Mouse (Mus musculus) bone marrow, adult 2 months (tissue): Measurements from ENCODE around the gene Olfr525. TPM values are rescaled to one million over a fixed set of nuclear protein-coding genes. Genes with fewer than 3 reads are reported as not detected.

Experiments
- H3K27ac ChIP-seq: fragments of 200-500 bp; 2 replicates; pipeline ENCODE4 v1.5.1; 2012; ENCODE audit warnings: low read depth, mild to moderate bottlenecking, control low read depth, inconsistent platforms, low read length; ENCODE audit not compliant: control insufficient read depth, poor library complexity, insufficient read depth
- H3K4me1 ChIP-seq: fragments of 200-500 bp; 2 replicates; pipeline ENCODE4 v1.6.1; 2011; ENCODE audit warnings: low read length; ENCODE audit not compliant: control insufficient read depth, insufficient read depth
- H3K4me3 ChIP-seq: fragments of 200-500 bp; replicated peaks from 2 replicates; pipeline ENCODE3; 2011; ENCODE audit warnings: mild to moderate bottlenecking, low read depth, low read length, control low read depth; ENCODE audit not compliant: control insufficient read depth
- CTCF ChIP-seq: fragments of 200-500 bp; IDR thresholded peaks from 2 replicates; pipeline ENCODE4 v1.5.1; 2011; ENCODE audit warnings: low read length, control low read depth; ENCODE audit not compliant: control insufficient read depth, insufficient read depth
- POLR2A ChIP-seq: fragments of 200-500 bp; IDR thresholded peaks from 2 replicates; pipeline ENCODE4 v1.6.1; 2011; ENCODE audit warnings: low read depth, mild to moderate bottlenecking, control low read depth, low read length, borderline replicate concordance; ENCODE audit not compliant: control insufficient read depth
- WGBS: fragments of 180-500 bp; shearing (Covaris S2); methylation state at CpG from one replicate; pipeline ENCODE4 v1.1.7; 2018; 5-methylcytosine and 5-hydroxymethylcytosine counted together
- polyA plus RNA-seq: library from polyadenylated mRNA; stranded (reverse); fragments of >200 nt; gene quantifications from 2 replicates; pipeline ENCODE4 v1.2.4, GENCODE M21; 2011; ENCODE audit warnings: low replicate concordance; ENCODE audit not compliant: missing spikeins, insufficient read depth, insufficient read length

Olfr525 gene
- polyA plus RNA-seq, 1 experiment, result not detected

DNA sequence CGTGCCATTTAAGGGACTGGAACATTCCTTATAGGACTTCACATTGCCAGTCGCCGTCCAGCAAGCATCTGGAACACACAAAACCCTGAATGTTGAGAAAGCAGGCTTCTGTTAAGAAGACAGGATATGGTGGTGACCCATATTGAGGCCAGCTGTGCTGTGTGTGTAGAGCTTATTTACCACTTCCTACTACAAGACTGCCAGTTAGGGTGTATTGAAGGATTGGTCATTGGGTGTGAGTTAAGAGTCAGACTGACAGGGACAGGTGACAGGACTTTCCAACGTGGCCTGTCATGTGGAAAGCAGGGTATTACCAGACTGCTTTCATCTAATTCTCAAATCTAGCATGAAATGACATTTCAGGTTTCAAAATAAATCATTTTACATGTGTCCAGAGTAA, 53.6 kb downstream of the Olfr525 start:
- Histone ChIP-seq H3K4me1 (no peaks in the 10 kb centered on the region), H3K27ac (no peak overlapping the region), H3K4me3 (no peak overlapping the region)
- TF ChIP-seq CTCF, result no peak
- no peak for TF ChIP-seq POLR2A
- 55% methylated on average over 4 of the region's 4 CpGs for WGBS

DNA sequence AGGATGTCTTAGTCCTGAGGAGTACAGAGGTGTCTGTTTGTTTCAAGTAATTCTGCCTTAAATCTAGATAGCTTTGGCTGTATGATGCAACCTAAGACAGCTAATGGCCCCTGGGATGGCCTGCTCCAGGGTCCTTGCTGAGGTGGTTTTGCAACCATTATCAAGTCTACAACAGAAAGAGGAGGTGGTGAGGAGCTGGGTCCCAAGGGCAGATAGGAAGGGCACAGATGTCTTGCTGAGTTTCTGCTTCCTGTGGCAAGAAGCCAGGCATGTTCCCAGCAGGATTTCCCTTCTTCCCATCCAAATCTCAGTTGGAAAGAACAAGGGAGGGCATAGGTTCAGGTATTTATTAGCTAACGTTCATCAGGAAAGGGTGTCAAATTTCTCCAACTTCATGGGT, 55.6 kb downstream of the Olfr525 start, which contains the start of gene Olfr530:
Gene Olfr530 (minus strand): TSS at position 101 of the 400 bp plus-strand sequence.
- no peaks in the 10 kb centered on the region for H3K4me1 ChIP-seq
- no peak within 1 kb of the TSS for H3K4me3 ChIP-seq
- WGBS, result 47% methylated on average over 1 of the region's 1 CpGs
- H3K27ac ChIP-seq, result no peak within 1 kb of the TSS
- no peak for TF ChIP-seq POLR2A
- TF ChIP-seq CTCF, result no peak

DNA sequence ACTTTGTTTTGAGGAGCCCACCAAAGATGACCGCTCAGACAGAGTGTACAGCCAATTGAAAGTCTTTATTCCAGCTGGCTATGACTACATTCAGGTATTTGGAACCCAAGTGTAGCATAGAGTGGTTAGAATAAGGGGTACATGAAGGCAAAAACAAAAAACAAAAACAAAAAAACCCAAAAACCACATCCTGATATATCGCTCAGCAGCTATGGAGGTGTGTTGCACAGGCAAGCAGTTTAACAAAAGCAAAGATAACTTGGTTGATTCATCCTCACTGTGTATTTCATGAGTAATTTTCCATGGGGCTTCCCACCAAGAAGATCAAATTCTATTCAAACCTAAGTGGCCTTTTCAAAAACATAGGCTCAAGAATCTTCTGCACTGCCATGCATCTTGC, 56.3 kb downstream of the Olfr525 start:
- H3K4me1 ChIP-seq, result no peaks in the 10 kb centered on the region
- TF ChIP-seq CTCF (no peak), POLR2A (no peak)
- H3K4me3 ChIP-seq, result no peak overlapping the region
- WGBS, result 86% methylated on average over 2 of the region's 2 CpGs
- no peak overlapping the region for H3K27ac ChIP-seq

Other genes starting within 250 kb of the Olfr525 start
- not detected in 2 replicates for gene Caly, start 238.3 kb upstream of the Olfr525 start, polyA plus RNA-seq
- not detected in 2 replicates for gene Prap1, start 227.5 kb upstream of the Olfr525 start, polyA plus RNA-seq
- 11.3 and 18.7 TPM in 2 replicates for gene Fuom, start 218.4 kb upstream of the Olfr525 start, polyA plus RNA-seq
- 9.4 and 11.6 TPM in 2 replicates for gene Paox, start 205.1 kb upstream of the Olfr525 start, polyA plus RNA-seq
- gene Echs1, start 204.4 kb upstream of the Olfr525 start, polyA plus RNA-seq, result 15.5 and 25.8 TPM in 2 replicates
- 16.8 and 20.2 TPM in 2 replicates for gene Mtg1, start 183.3 kb upstream of the Olfr525 start, polyA plus RNA-seq
- gene Sprn, start 166.0 kb upstream of the Olfr525 start, polyA plus RNA-seq, result not detected in 2 replicates
- gene Olfr522, start 156.1 kb upstream of the Olfr525 start, polyA plus RNA-seq, result not detected in 2 replicates
- gene Olfr523, start 147.6 kb upstream of the Olfr525 start, polyA plus RNA-seq, result not detected in 2 replicates
- not detected in 2 replicates for gene Olfr524, start 114.9 kb upstream of the Olfr525 start, polyA plus RNA-seq
- 0.31 and 0.82 TPM in 2 replicates for gene Cd163l1, start 102.6 kb upstream of the Olfr525 start, polyA plus RNA-seq
- 0.47 and 1.2 TPM in 2 replicates for gene 5830411N06Rik, start 73.6 kb upstream of the Olfr525 start, polyA plus RNA-seq
- not detected in 2 replicates for gene Olfr527, start 13.2 kb downstream of the Olfr525 start, polyA plus RNA-seq
- gene Olfr60, start 40.8 kb downstream of the Olfr525 start, polyA plus RNA-seq, result not detected in 2 replicates
- not detected in 2 replicates for gene Olfr530, start 55.5 kb downstream of the Olfr525 start, polyA plus RNA-seq
- not detected in 2 replicates for gene Olfr531, start 82.1 kb downstream of the Olfr525 start, polyA plus RNA-seq
- gene Olfr532, start 100.8 kb downstream of the Olfr525 start, polyA plus RNA-seq, result 0.25 and 1.2 TPM in 2 replicates
- not detected in 2 replicates for gene Olfr533, start 142.5 kb downstream of the Olfr525 start, polyA plus RNA-seq
- not detected in 2 replicates for gene Olfr535, start 163.4 kb downstream of the Olfr525 start, polyA plus RNA-seq
- gene Olfr536, start 186.5 kb downstream of the Olfr525 start, polyA plus RNA-seq, result not detected in 2 replicates
- not detected in 2 replicates for gene Olfr538, start 247.0 kb downstream of the Olfr525 start, polyA plus RNA-seq